11 mouse cellular contexts compared by ENCODE assay signal in the genomic region with DNA sequence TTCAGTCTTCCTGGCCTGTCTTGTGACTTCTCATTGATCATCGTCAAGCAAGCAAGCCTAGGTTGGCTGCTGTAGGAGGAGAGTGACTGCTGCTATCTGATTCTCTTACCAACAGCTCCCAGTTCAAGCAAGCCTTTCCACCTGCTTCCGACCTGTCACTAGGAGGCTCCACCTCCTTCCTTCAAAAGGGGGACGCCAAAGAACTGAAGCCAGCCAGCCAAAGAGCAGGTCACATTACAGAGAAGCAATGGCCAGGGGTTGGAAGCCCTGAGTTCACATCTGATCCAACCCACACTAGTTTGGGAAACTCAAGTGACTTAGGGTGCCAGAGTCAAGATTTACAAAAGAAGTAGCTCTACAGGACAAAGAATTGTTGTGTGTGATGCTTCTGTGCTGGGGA.
"Had no signal": no experiment of that assay in that cellular context is flagged by ENCODE, and none has a peak within 500 bp of the region (broad histone marks: within the 10 kb centered on the region; RNA-seq: fewer than 3 reads in every experiment).

No protein-coding gene starts in this region.

- H3K27me3 ChIP-seq: limb, embryonic 13.5 days; liver, embryonic 15.5 days; midbrain, embryonic 15.5 days; neural tube, embryonic 13.5 days had no signal

- H3K4me3 ChIP-seq: limb, embryonic 13.5 days; liver, embryonic 15.5 days; midbrain, embryonic 10.5 days; midbrain, embryonic 15.5 days; neural tube, embryonic 13.5 days had no signal

- H3K4me2 ChIP-seq: limb, embryonic 13.5 days; liver, embryonic 15.5 days; midbrain, embryonic 15.5 days; neural tube, embryonic 13.5 days had no signal

- H3K9me3 ChIP-seq: limb, embryonic 13.5 days; liver, embryonic 15.5 days; midbrain, embryonic 10.5 days; midbrain, embryonic 15.5 days; neural tube, embryonic 13.5 days had no signal

- H3K9ac ChIP-seq: limb, embryonic 13.5 days; liver, embryonic 15.5 days; midbrain, embryonic 15.5 days; neural tube, embryonic 13.5 days had no signal

- H3K4me1 ChIP-seq: liver, embryonic 15.5 days had no signal

- DNase-seq: kidney, postnatal 14 days; left cerebral cortex, postnatal 4 days; lung, postnatal 4 days; right cerebral cortex, postnatal 4 days; spleen, adult 18-20 months; thymus, postnatal 36 days had no signal

- ATAC-seq: midbrain, embryonic 15.5 days had no signal

- H3K36me3 ChIP-seq: limb, embryonic 13.5 days; liver, embryonic 15.5 days; midbrain, embryonic 10.5 days; midbrain, embryonic 15.5 days; neural tube, embryonic 13.5 days had no signal

- H3K27ac ChIP-seq: limb, embryonic 13.5 days; liver, embryonic 15.5 days; midbrain, embryonic 10.5 days; midbrain, embryonic 15.5 days; neural tube, embryonic 13.5 days had no signal
